Mouse (Mus musculus): ENCODE results near the gene Hk1. TPM values are rescaled to one million over a fixed set of nuclear protein-coding genes. Genes with fewer than 3 reads are reported as not detected.

The Hk1 gene
- polyA plus RNA-seq, 1 experiment from 2014 or later, result 67.5 TPM

DNA sequence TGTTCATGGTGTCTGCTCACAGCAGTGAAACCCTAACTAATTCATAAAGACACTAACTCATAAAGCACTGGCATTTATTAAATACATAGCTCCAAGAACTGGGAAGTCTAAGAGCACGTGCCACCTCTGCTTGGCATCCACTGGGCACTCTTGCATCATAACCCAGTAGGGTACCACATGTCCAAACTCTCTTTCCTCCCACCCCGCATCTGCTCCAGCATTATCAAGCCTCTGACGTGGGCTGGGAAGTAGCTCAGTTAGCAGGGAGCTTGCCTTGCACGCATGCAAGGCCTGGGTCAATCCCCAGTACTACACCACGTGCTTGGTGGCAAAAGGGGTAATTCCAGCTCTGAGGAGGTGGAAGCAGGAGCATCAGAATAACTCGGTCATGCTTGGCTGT is 143.5 kb downstream of the Hk1 start:
- H3K36me3 ChIP-seq (ENCODE audit: insufficient read depth, low read length), result no peaks in the 10 kb centered on the region
- peaks cover 19% of the 10 kb centered on the region for H3K4me1 ChIP-seq (ENCODE audit: insufficient read depth, low read length)
- no peak overlapping the region for H3K27ac ChIP-seq (ENCODE audit: low read length)
- H3K27me3 ChIP-seq (ENCODE audit: insufficient read depth, low read length), result no peaks in the 10 kb centered on the region
- H3K9ac ChIP-seq (replicated peaks; ENCODE audit: low read length), result no peak overlapping the region
- 86% methylated on average over 6 of the region's 6 CpGs for WGBS
- no peaks in the 10 kb centered on the region for H3K9me3 ChIP-seq (ENCODE audit: low read length)
- no peak overlapping the region for H3K4me3 ChIP-seq (ENCODE audit: low read length)
- no peak for ATAC-seq (ENCODE audit: low FRiP score, low TSS enrichment)
- no peak overlapping the region for H3K4me2 ChIP-seq (replicated peaks; ENCODE audit: low read depth, low read length)

DNA sequence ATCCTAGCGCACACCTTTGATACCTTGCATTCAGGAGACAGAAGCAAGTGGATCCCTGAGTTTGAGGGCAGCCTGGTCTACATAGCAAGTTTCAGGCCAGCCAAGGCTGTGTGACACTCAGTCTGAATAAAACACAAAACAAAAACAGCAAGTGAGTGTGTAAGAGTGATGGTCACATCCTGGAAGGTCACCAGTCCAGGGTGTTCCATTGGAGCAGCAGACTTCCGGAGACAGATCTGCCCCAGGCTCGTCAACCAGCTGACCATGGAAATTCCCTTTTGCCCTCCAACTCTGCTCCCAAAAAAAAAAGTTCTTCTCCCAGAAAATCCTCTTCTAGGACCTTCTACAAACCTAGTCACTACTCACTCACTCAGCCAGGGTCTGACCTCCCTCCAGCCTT is 147.9 kb downstream of the Hk1 start:
- H3K4me3 ChIP-seq (ENCODE audit: low read length), result no peak overlapping the region
- WGBS, result 77% methylated on average over 3 of the region's 3 CpGs
- no peak overlapping the region for H3K4me2 ChIP-seq (replicated peaks; ENCODE audit: low read depth, low read length)
- H3K9me3 ChIP-seq (ENCODE audit: low read length), result no peaks in the 10 kb centered on the region
- no peaks in the 10 kb centered on the region for H3K27me3 ChIP-seq (ENCODE audit: insufficient read depth, low read length)
- H3K4me1 ChIP-seq (ENCODE audit: insufficient read depth, low read length), result peaks cover 28% of the 10 kb centered on the region
- no peak overlapping the region for H3K9ac ChIP-seq (replicated peaks; ENCODE audit: low read length)
- H3K36me3 ChIP-seq (ENCODE audit: insufficient read depth, low read length), result no peaks in the 10 kb centered on the region
- H3K27ac ChIP-seq (ENCODE audit: low read length), result peak overlapping the region; percentile 71
- no peak for ATAC-seq (ENCODE audit: low FRiP score, low TSS enrichment)

DNA sequence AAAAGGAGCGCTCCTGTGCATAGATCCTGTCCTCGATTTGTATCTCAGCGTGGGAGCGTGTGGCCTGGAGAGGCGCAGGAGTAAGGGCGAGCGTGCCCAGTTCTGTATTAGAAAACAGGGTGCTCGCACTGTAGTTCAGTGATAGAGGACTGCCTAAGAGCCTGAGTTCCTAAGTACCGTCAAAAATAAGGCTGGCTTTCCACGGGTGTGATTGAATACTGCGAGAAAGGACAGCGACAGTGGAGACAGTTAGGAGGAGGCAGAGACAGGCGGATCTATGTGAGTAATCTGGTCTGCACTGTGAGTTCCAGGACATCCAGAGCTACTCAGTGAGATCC is 148.3 kb downstream of the Hk1 start:
- H3K4me1 ChIP-seq (ENCODE audit: insufficient read depth, low read length), result peaks cover 28% of the 10 kb centered on the region
- peak overlapping the region; percentile 65 for H3K4me2 ChIP-seq (replicated peaks; ENCODE audit: low read depth, low read length)
- H3K4me3 ChIP-seq (ENCODE audit: low read length), result peak overlapping the region; percentile 61
- H3K9me3 ChIP-seq (ENCODE audit: low read length), result no peaks in the 10 kb centered on the region
- no peak overlapping the region for H3K9ac ChIP-seq (replicated peaks; ENCODE audit: low read length)
- no peak overlapping the region for H3K27ac ChIP-seq (ENCODE audit: low read length)
- ATAC-seq (ENCODE audit: low FRiP score, low TSS enrichment), result no peak
- 3% methylated on average over 13 of the region's 13 CpGs for WGBS
- H3K36me3 ChIP-seq (ENCODE audit: insufficient read depth, low read length), result no peaks in the 10 kb centered on the region
- H3K27me3 ChIP-seq (ENCODE audit: insufficient read depth, low read length), result no peaks in the 10 kb centered on the region

DNA sequence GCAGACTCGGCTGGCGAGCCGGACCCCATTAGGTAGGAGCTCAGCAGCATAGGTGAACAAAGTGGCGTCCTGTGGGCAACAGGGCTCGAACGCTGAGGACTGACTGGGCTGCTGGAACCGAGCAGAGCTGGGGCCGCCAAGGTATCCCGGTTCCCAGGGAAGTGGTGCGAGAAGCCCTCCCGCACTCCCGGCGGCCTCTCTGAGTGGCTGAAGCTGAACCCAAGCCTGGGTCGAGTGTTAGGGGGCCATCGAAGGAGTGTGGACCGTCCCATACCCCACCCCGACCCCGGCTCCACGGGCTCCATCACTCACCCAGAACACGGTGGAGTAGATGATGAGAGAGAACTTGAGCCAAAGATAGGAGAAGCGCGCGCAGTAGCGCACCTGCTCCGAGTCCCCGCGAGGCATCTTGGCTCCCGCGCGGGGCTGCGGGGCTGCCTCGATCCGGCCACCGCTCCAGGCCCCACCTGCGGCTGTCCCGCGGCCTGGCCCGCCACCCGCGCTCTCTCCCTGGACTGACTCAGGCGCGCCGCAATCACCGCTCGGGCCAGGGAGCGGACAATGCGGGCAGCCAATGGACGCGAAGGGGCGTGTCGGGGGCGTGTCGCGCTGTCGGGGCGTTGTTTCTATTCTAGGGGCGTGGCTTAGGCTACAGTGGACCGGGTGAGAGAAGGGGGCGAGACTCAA is 148.9 kb downstream of the Hk1 start, which contains the start of gene Tspan15:
Gene Tspan15, minus strand, starts transcription at position 544 of the 687 bp plus-strand sequence.
- H3K4me2 ChIP-seq (replicated peaks; ENCODE audit: low read depth, low read length), result peak within 1 kb of the TSS; percentile 65
- H3K36me3 ChIP-seq (ENCODE audit: insufficient read depth, low read length), result no peaks in the 10 kb centered on the region
- peak within 1 kb of the TSS; percentile 71 for H3K27ac ChIP-seq (ENCODE audit: low read length)
- H3K4me1 ChIP-seq (ENCODE audit: insufficient read depth, low read length), result peaks cover 28% of the 10 kb centered on the region
- no peaks in the 10 kb centered on the region for H3K9me3 ChIP-seq (ENCODE audit: low read length)
- peak; percentile 96 for ATAC-seq (ENCODE audit: low FRiP score, low TSS enrichment)
- H3K27me3 ChIP-seq (ENCODE audit: insufficient read depth, low read length), result no peaks in the 10 kb centered on the region
- H3K4me3 ChIP-seq (ENCODE audit: low read length), result peak within 1 kb of the TSS; percentile 61
- WGBS, result 0% methylated on average over 58 of the region's 59 CpGs
- peak within 1 kb of the TSS; percentile 76 for H3K9ac ChIP-seq (replicated peaks; ENCODE audit: low read length)

DNA sequence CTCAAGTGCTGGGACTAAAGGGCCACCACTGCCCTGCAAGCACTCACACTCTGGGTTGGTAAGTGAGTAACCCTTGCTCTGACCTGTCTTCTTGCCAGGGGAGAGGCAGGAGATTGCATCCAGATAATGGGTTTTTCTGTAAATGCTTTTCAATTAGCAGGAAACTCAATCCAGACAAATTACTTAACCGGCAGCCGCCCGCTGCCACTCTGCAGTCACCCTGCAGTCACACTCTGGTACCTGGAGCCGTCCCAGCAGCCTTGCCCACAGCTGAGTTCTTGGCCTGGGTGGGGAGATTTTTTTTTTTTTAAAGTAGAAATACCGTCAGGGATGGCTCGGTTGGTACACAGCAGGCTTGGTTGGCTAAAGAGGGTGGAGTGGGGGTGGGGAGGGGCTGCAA is 151.6 kb downstream of the Hk1 start:
- Histone ChIP-seq H3K9me3 (ENCODE audit: low read length) (no peaks in the 10 kb centered on the region), H3K27me3 (ENCODE audit: insufficient read depth, low read length) (no peaks in the 10 kb centered on the region), H3K27ac (ENCODE audit: low read length) (no peak overlapping the region), H3K4me2 (replicated peaks; ENCODE audit: low read depth, low read length) (0 out of 2 replicates have a peak overlapping the region, but pooled peaks have one; percentile 17), H3K4me3 (ENCODE audit: low read length) (no peak overlapping the region), H3K4me1 (ENCODE audit: insufficient read depth, low read length) (peaks cover 36% of the 10 kb centered on the region), H3K36me3 (ENCODE audit: insufficient read depth, low read length) (no peaks in the 10 kb centered on the region), H3K9ac (replicated peaks; ENCODE audit: low read length) (no peak overlapping the region)
- ATAC-seq (ENCODE audit: low FRiP score, low TSS enrichment), result no peak
- WGBS, result 36% methylated on average over 6 of the region's 6 CpGs

DNA sequence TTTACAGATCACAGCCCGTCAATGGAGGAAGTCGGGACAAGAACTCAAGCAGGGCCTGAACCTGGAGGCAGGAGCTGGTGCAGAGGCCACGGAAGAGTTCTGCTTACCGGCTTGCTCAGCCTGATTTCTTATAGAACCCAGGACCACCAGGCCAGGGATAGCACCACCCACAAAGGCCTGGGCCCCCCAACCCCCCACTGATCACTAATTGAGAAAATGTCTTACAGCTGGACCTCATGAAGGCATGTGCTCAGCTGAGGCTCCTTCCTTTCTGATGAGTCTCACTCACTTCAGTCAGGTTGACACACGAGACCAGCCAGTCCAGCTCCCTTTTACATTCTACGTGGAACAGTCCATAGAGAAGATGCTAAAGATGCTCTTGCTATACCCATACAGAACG is 153.9 kb downstream of the Hk1 start:
- Histone ChIP-seq H3K27ac (ENCODE audit: low read length) (no peak overlapping the region), H3K4me3 (ENCODE audit: low read length) (no peak overlapping the region), H3K36me3 (ENCODE audit: insufficient read depth, low read length) (no peaks in the 10 kb centered on the region), H3K4me1 (ENCODE audit: insufficient read depth, low read length) (peaks cover 26% of the 10 kb centered on the region), H3K4me2 (replicated peaks; ENCODE audit: low read depth, low read length) (no peak overlapping the region), H3K9me3 (ENCODE audit: low read length) (no peaks in the 10 kb centered on the region), H3K9ac (replicated peaks; ENCODE audit: low read length) (no peak overlapping the region), H3K27me3 (ENCODE audit: insufficient read depth, low read length) (no peaks in the 10 kb centered on the region)
- WGBS, result 79% methylated on average over 7 of the region's 7 CpGs
- no peak for ATAC-seq (ENCODE audit: low FRiP score, low TSS enrichment)

DNA sequence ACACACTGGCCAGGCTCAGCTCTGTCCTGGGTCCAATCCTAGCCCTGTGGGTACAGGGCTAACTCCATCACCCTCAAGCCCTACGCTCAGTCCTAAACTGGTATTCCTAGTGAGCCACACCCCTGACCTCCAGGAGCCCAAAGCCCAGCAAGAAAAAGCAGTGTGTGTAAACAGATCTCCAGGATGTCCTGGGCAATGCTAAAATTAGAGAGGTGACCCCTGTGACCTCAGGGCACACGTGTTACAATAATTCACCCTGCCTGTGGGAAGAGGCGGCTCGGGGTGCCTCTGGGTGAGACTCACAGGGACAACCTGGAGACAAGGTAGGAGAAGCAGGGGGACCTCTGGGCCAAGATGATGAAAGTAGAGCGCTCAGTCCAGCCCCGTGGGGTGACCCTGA is 155.5 kb downstream of the Hk1 start:
- ATAC-seq (ENCODE audit: low FRiP score, low TSS enrichment), result no peak
- Histone ChIP-seq H3K36me3 (ENCODE audit: insufficient read depth, low read length) (no peaks in the 10 kb centered on the region), H3K4me1 (ENCODE audit: insufficient read depth, low read length) (peaks cover 18% of the 10 kb centered on the region), H3K27ac (ENCODE audit: low read length) (no peak overlapping the region), H3K27me3 (ENCODE audit: insufficient read depth, low read length) (no peaks in the 10 kb centered on the region), H3K4me2 (replicated peaks; ENCODE audit: low read depth, low read length) (no peak overlapping the region), H3K4me3 (ENCODE audit: low read length) (no peak overlapping the region), H3K9ac (replicated peaks; ENCODE audit: low read length) (no peak overlapping the region), H3K9me3 (ENCODE audit: low read length) (no peaks in the 10 kb centered on the region)
- 52% methylated on average over 6 of the region's 6 CpGs for WGBS

DNA sequence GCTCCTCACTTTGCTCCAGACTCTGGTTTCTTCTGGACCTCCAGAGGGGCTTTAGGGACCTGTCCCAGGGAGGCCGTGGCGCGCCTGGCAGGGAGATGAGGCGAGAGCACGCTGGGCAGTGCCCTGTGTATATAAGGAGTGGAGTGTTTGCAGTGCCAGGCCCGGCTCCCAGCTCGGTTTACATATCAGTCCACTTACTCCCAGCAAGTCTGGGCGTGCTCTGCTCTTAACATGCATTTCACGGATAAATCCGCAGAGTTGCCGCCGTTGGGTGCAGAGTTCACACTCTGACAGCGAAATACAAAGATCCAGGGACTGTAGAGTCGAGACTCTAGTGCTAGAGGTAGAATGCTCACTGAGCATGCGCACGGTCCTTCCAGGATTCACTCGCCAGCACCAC is 156.9 kb downstream of the Hk1 start:
- Histone ChIP-seq H3K27ac (ENCODE audit: low read length) (no peak overlapping the region), H3K27me3 (ENCODE audit: insufficient read depth, low read length) (no peaks in the 10 kb centered on the region), H3K9ac (replicated peaks; ENCODE audit: low read length) (no peak overlapping the region), H3K4me1 (ENCODE audit: insufficient read depth, low read length) (peaks cover 22% of the 10 kb centered on the region), H3K36me3 (ENCODE audit: insufficient read depth, low read length) (no peaks in the 10 kb centered on the region), H3K4me2 (replicated peaks; ENCODE audit: low read depth, low read length) (no peak overlapping the region), H3K9me3 (ENCODE audit: low read length) (no peaks in the 10 kb centered on the region), H3K4me3 (ENCODE audit: low read length) (no peak overlapping the region)
- 0 out of 2 replicates have a peak, but pooled peaks have one; percentile 14 for ATAC-seq (ENCODE audit: low FRiP score, low TSS enrichment)
- 70% methylated on average over 17 of the region's 17 CpGs for WGBS

DNA sequence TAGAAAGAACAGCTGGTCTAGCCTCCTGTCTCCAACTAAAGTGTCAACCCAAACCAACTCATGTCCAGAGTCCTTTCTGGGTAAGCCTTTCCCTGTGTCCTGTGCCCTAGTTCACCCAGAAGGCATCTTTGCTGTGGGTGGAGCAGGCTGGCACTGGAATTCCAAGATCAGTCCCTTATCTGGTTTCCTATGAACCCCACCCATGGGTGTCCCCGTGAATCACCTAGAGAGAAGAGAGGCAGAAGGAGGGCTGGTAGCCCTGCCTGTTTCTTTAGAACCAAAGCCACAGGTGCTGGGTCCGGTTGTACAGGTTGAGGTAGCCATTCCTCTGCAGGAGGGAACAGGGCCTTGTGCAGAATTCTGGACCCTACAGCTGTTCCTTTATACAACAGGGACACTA is 158.1 kb downstream of the Hk1 start:
- no peaks in the 10 kb centered on the region for H3K9me3 ChIP-seq (ENCODE audit: low read length)
- H3K27ac ChIP-seq (ENCODE audit: low read length), result no peak overlapping the region
- no peak overlapping the region for H3K4me2 ChIP-seq (replicated peaks; ENCODE audit: low read depth, low read length)
- ATAC-seq (ENCODE audit: low FRiP score, low TSS enrichment), result no peak
- 97% methylated on average over 2 of the region's 2 CpGs for WGBS
- H3K36me3 ChIP-seq (ENCODE audit: insufficient read depth, low read length), result no peaks in the 10 kb centered on the region
- no peaks in the 10 kb centered on the region for H3K27me3 ChIP-seq (ENCODE audit: insufficient read depth, low read length)
- no peak overlapping the region for H3K4me3 ChIP-seq (ENCODE audit: low read length)
- peaks cover 33% of the 10 kb centered on the region for H3K4me1 ChIP-seq (ENCODE audit: insufficient read depth, low read length)
- H3K9ac ChIP-seq (replicated peaks; ENCODE audit: low read length), result no peak overlapping the region

DNA sequence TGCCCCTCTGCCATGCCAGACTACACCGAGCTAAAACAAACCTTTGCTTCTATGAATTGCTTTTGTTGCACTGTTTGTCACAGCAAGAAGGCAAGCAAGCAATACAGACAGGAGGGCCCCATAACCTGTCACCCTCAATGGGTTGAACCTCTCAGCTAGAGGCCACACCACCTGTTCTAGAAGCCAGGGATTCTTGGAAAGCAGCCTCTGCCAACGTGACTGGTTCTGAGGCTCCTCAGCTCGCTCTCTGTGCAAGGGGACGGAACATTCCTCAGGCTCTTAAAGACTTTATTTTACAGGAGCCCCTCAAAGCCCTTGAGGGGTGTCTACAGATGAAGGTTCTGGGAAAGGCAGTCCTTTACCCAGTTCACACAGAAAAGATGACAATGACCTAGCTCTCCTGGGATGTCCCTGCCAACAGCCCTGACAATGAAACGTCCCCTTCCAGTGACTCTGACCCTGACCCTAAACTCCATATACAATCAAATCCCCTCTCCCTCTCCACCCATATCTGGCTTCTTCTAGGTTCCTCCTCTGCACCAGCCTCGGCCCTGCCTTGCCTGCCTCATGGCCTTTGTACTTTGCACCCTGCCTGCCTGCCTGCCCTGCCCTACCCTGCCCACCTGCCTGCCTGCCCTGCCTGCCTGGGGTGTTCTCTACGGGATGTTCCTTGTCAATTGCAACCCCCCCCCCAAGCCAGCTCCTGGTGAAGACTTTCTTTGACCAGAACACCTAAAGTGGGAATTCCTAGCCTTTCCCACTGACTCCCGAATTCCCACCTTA is 158.8 kb downstream of the Hk1 start:
- no peak overlapping the region for H3K4me2 ChIP-seq (replicated peaks; ENCODE audit: low read depth, low read length)
- no peaks in the 10 kb centered on the region for H3K36me3 ChIP-seq (ENCODE audit: insufficient read depth, low read length)
- no peak for ATAC-seq (ENCODE audit: low FRiP score, low TSS enrichment)
- H3K27me3 ChIP-seq (ENCODE audit: insufficient read depth, low read length), result no peaks in the 10 kb centered on the region
- WGBS, result 64% methylated on average over 8 of the region's 8 CpGs
- no peak overlapping the region for H3K9ac ChIP-seq (replicated peaks; ENCODE audit: low read length)
- H3K27ac ChIP-seq (ENCODE audit: low read length), result no peak overlapping the region
- H3K4me3 ChIP-seq (ENCODE audit: low read length), result no peak overlapping the region
- no peaks in the 10 kb centered on the region for H3K9me3 ChIP-seq (ENCODE audit: low read length)
- peaks cover 40% of the 10 kb centered on the region for H3K4me1 ChIP-seq (ENCODE audit: insufficient read depth, low read length)
